Mouse (Mus musculus): ENCODE results near the gene Mreg. TPM values are rescaled to one million over a fixed set of nuclear protein-coding genes. Genes with fewer than 3 reads are reported as not detected.

Mreg gene
- polyA plus RNA-seq, 1 experiment from 2014 or later, result 9.6 TPM

GRCm38 (mm10) chr1:72220008-72220407 is 7.9 kb upstream of the Mreg start:
- no peak for DNase-seq (ENCODE audit: low spot score)

GRCm38 (mm10) chr1:72219116-72219515 is 7.0 kb upstream of the Mreg start:
- no peaks in the 10 kb centered on the region for H3K4me1 ChIP-seq (replicated peaks; ENCODE audit: control insufficient read depth, insufficient read depth, low read length)
- H3K27ac ChIP-seq (ENCODE audit: low read depth), result no peak overlapping the region
- no peak overlapping the region for H3K4me2 ChIP-seq (ENCODE audit: low read length)
- DNase-seq (ENCODE audit: low spot score), result no peak
- no peaks in the 10 kb centered on the region for H3K36me3 ChIP-seq (ENCODE audit: control insufficient read depth, insufficient read depth, low read length)
- no peak overlapping the region for H3K4me3 ChIP-seq (ENCODE audit: low read depth, low read length)
- 15% methylated on average over 2 of the region's 2 CpGs for WGBS
- H3K9me3 ChIP-seq (ENCODE audit: control insufficient read depth, low read length), result no peaks in the 10 kb centered on the region
- H3K27me3 ChIP-seq (replicated peaks; ENCODE audit: control insufficient read depth, insufficient read depth, low read length), result no peaks in the 10 kb centered on the region
- no peak overlapping the region for H3K9ac ChIP-seq (ENCODE audit: low read length)
- no peak for ATAC-seq (replicated peaks; ENCODE audit: low FRiP score, low TSS enrichment, low read depth)

More at GRCm38 (mm10) chr1:72220008-72220407, 7.9 kb upstream of the Mreg start:
- Histone ChIP-seq H3K9ac (ENCODE audit: low read length) (no peak overlapping the region), H3K27ac (ENCODE audit: low read depth) (no peak overlapping the region), H3K36me3 (ENCODE audit: control insufficient read depth, insufficient read depth, low read length) (no peaks in the 10 kb centered on the region), H3K4me3 (ENCODE audit: low read depth, low read length) (no peak overlapping the region), H3K27me3 (replicated peaks; ENCODE audit: control insufficient read depth, insufficient read depth, low read length) (no peaks in the 10 kb centered on the region), H3K4me2 (ENCODE audit: low read length) (no peak overlapping the region), H3K9me3 (ENCODE audit: control insufficient read depth, low read length) (no peaks in the 10 kb centered on the region), H3K4me1 (replicated peaks; ENCODE audit: control insufficient read depth, insufficient read depth, low read length) (no peaks in the 10 kb centered on the region)
- WGBS, result 33% methylated on average over 4 of the region's 4 CpGs
- ATAC-seq (replicated peaks; ENCODE audit: low FRiP score, low TSS enrichment, low read depth), result no peak

GRCm38 (mm10) chr1:72218626-72219025 is 6.5 kb upstream of the Mreg start:
- 33% methylated on average over 2 of the region's 2 CpGs for WGBS
- no peaks in the 10 kb centered on the region for H3K27me3 ChIP-seq (replicated peaks; ENCODE audit: control insufficient read depth, insufficient read depth, low read length)
- no peak overlapping the region for H3K4me3 ChIP-seq (ENCODE audit: low read depth, low read length)
- DNase-seq (ENCODE audit: low spot score), result no peak
- no peak for ATAC-seq (replicated peaks; ENCODE audit: low FRiP score, low TSS enrichment, low read depth)
- no peaks in the 10 kb centered on the region for H3K36me3 ChIP-seq (ENCODE audit: control insufficient read depth, insufficient read depth, low read length)
- H3K9ac ChIP-seq (ENCODE audit: low read length), result no peak overlapping the region
- no peak overlapping the region for H3K4me2 ChIP-seq (ENCODE audit: low read length)
- no peak overlapping the region for H3K27ac ChIP-seq (ENCODE audit: low read depth)
- H3K9me3 ChIP-seq (ENCODE audit: control insufficient read depth, low read length), result no peaks in the 10 kb centered on the region
- no peaks in the 10 kb centered on the region for H3K4me1 ChIP-seq (replicated peaks; ENCODE audit: control insufficient read depth, insufficient read depth, low read length)

- WGBS, result 86% methylated on average over 7 of the region's 7 CpGs
- Histone ChIP-seq H3K4me1 (replicated peaks; ENCODE audit: control insufficient read depth, insufficient read depth, low read length) (peaks cover 4% of the 10 kb centered on the region; the same call in 1 of the 2 replicates), H3K4me3 (ENCODE audit: low read depth, low read length) (no peak overlapping the region), H3K9ac (ENCODE audit: low read length) (no peak overlapping the region), H3K27ac (ENCODE audit: low read depth) (no peak overlapping the region), H3K27me3 (replicated peaks; ENCODE audit: control insufficient read depth, insufficient read depth, low read length) (no peaks in the 10 kb centered on the region), H3K9me3 (ENCODE audit: control insufficient read depth, low read length) (no peaks in the 10 kb centered on the region), H3K4me2 (ENCODE audit: low read length) (no peak overlapping the region), H3K36me3 (ENCODE audit: control insufficient read depth, insufficient read depth, low read length) (no peaks in the 10 kb centered on the region)
- ATAC-seq (replicated peaks; ENCODE audit: low FRiP score, low TSS enrichment, low read depth), result no peak
- DNase-seq (ENCODE audit: low spot score), result no peak
Measured at GRCm38 (mm10) chr1:72216761-72217160, 4.7 kb upstream of the Mreg start.

- DNase-seq (ENCODE audit: low spot score), result no peak
- Histone ChIP-seq H3K27me3 (replicated peaks; ENCODE audit: control insufficient read depth, insufficient read depth, low read length) (no peaks in the 10 kb centered on the region; the same call in 1 of the 2 replicates), H3K4me1 (replicated peaks; ENCODE audit: control insufficient read depth, insufficient read depth, low read length) (peaks cover 4% of the 10 kb centered on the region; the same call in 1 of the 2 replicates), H3K4me2 (ENCODE audit: low read length) (no peak overlapping the region), H3K4me3 (ENCODE audit: low read depth, low read length) (no peak overlapping the region), H3K36me3 (ENCODE audit: control insufficient read depth, insufficient read depth, low read length) (no peaks in the 10 kb centered on the region), H3K27ac (ENCODE audit: low read depth) (no peak overlapping the region), H3K9ac (ENCODE audit: low read length) (no peak overlapping the region), H3K9me3 (ENCODE audit: control insufficient read depth, low read length) (no peaks in the 10 kb centered on the region)
- 63% methylated on average over 4 of the region's 4 CpGs for WGBS
- ATAC-seq (replicated peaks; ENCODE audit: low FRiP score, low TSS enrichment, low read depth), result no peak
Measured at GRCm38 (mm10) chr1:72215174-72215573, 3.1 kb upstream of the Mreg start.

GRCm38 (mm10) chr1:72214470-72214961 is 2.4 kb upstream of the Mreg start:
- Histone ChIP-seq H3K9me3 (ENCODE audit: control insufficient read depth, low read length) (no peaks in the 10 kb centered on the region), H3K27me3 (replicated peaks; ENCODE audit: control insufficient read depth, insufficient read depth, low read length) (no peaks in the 10 kb centered on the region; the same call in 1 of the 2 replicates), H3K9ac (ENCODE audit: low read length) (no peak overlapping the region), H3K4me1 (replicated peaks; ENCODE audit: control insufficient read depth, insufficient read depth, low read length) (peaks cover 4% of the 10 kb centered on the region; the same call in 1 of the 2 replicates), H3K4me2 (ENCODE audit: low read length) (no peak overlapping the region), H3K4me3 (ENCODE audit: low read depth, low read length) (no peak overlapping the region), H3K27ac (ENCODE audit: low read depth) (no peak overlapping the region), H3K36me3 (ENCODE audit: control insufficient read depth, insufficient read depth, low read length) (no peaks in the 10 kb centered on the region)
- WGBS, result 65% methylated on average over 7 of the region's 7 CpGs
- no peak for ATAC-seq (replicated peaks; ENCODE audit: low FRiP score, low TSS enrichment, low read depth)
- DNase-seq (ENCODE audit: low spot score), result no peak

GRCm38 (mm10) chr1:72213954-72214353 is 1.8 kb upstream of the Mreg start:
- Histone ChIP-seq H3K9ac (ENCODE audit: low read length) (no peak overlapping the region), H3K9me3 (ENCODE audit: control insufficient read depth, low read length) (no peaks in the 10 kb centered on the region), H3K4me3 (ENCODE audit: low read depth, low read length) (no peak overlapping the region), H3K4me2 (ENCODE audit: low read length) (no peak overlapping the region), H3K36me3 (ENCODE audit: control insufficient read depth, insufficient read depth, low read length) (no peaks in the 10 kb centered on the region), H3K4me1 (replicated peaks; ENCODE audit: control insufficient read depth, insufficient read depth, low read length) (peaks cover 4% of the 10 kb centered on the region; the same call in 1 of the 2 replicates), H3K27me3 (replicated peaks; ENCODE audit: control insufficient read depth, insufficient read depth, low read length) (no peaks in the 10 kb centered on the region; the same call in 1 of the 2 replicates), H3K27ac (ENCODE audit: low read depth) (no peak overlapping the region)
- ATAC-seq (replicated peaks; ENCODE audit: low FRiP score, low TSS enrichment, low read depth) (no peak), DNase-seq (ENCODE audit: low spot score) (no peak)
- 93% methylated on average over 3 of the region's 3 CpGs for WGBS

GRCm38 (mm10) chr1:72210803-72211679 is 1.1 kb downstream of the Mreg start:
- Histone ChIP-seq H3K27ac (ENCODE audit: low read depth) (no peak overlapping the region; the same call in 1 of the 2 replicates), H3K36me3 (ENCODE audit: control insufficient read depth, insufficient read depth, low read length) (no peaks in the 10 kb centered on the region), H3K4me1 (replicated peaks; ENCODE audit: control insufficient read depth, insufficient read depth, low read length) (peaks cover 4% of the 10 kb centered on the region; the same call in 1 of the 2 replicates), H3K9ac (ENCODE audit: low read length) (peak overlapping the region; percentile 57), H3K4me2 (ENCODE audit: low read length) (peak overlapping the region; percentile 91), H3K4me3 (ENCODE audit: low read depth, low read length) (peak overlapping the region; percentile 70), H3K9me3 (ENCODE audit: control insufficient read depth, low read length) (no peaks in the 10 kb centered on the region), H3K27me3 (replicated peaks; ENCODE audit: control insufficient read depth, insufficient read depth, low read length) (no peaks in the 10 kb centered on the region; the same call in 1 of the 2 replicates)
- ATAC-seq (replicated peaks; ENCODE audit: low FRiP score, low TSS enrichment, low read depth) (no peak), DNase-seq (ENCODE audit: low spot score) (peak; percentile 63)
- WGBS, result 18% methylated on average over 17 of the region's 17 CpGs

All from intestine, embryonic 14.5 days (tissue).